Mouse (Mus musculus) frontal cortex, postnatal 25 days (tissue): ENCODE measurements around the gene Gm20538.

Experiments
- DNase-seq, 2 experiments: peaks; one replicate each; pipeline ENCODE4 v3.0.0; 2022; ENCODE audit warnings: low spot score in 2 of 2

The Gm20538 gene

DNA sequence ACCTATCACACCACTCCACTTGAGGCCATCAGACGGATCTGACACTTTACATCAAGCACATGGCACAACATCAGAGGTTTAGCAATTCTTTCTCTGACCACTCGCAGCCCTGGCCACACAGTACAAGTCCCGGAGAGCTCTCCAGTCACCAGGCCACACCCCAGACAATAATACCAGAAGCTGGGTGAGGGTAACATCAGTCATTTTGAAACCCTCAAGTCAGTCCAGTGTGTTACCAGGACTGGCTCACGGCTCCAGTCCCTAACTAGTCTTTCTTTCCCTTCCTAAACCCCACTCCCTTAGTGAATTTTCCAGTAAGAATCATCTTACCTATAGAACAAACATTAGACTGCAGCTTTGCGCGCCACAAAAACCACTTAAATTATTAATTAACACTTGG lies 22.6 kb downstream of the Gm20538 start:
- no peak for DNase-seq

- no peak for DNase-seq
Measured at GRCm38 (mm10) chr19:44525551-44526205, 27.0 kb downstream of the Gm20538 start.

DNA sequence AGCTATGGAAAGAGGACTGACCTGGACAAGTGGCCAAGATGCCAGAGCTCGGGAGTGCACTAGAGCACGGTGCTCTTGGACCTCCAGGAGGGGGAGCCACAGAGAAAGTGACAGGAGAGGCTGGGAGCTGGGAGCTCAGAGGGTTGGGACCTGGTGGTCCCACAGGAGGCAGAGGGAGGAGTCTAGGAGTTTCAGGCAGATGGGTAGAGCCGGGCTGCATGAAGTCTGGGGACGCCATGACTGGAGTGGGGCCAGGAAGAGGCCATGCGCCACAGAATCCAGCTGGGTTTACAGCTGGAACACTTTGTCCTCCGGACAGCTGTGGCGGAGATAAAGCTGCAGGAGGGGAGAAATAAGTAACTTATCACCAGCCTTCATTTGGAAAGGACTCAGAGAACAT lies 33.5 kb downstream of the Gm20538 start:
- DNase-seq = no peak

DNA sequence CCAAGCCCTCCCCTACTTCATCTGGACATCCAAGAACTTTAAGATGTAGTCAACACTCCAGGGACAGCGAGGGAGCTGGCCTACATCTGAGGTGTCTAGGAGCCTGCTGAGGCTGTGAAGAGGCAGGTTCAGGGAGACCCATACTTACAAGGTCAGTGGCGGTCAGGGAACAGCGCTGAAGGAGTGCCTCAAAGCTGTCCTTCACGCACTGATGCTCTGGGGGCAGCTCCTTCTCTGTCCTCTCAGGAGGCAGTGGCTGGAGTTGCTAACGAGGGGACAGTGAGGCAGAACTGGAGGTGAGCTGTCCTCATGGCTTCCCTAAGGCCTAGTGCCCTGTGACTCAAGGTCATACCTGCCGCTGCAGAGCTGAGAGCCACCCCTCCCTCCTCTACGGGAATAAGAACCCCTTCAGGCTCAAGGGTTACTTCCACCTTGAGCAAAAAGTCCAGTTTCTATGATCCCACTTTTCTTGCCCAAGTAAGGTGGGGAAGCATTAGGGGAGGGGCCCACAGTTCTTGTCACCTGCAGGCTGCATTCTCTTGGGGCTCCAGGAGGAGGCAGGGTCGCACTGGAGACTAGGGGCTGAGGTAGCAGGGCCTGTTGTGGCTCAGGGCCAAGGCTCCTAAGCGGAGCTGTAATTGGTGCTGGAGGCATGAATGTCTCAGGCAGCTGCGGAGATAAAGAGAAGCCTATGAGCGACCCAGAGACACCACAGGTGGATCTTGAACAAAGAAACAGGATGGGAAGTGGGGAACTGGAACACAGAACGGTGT lies 34.4 kb downstream of the Gm20538 start:
- DNase-seq = no peak

DNA sequence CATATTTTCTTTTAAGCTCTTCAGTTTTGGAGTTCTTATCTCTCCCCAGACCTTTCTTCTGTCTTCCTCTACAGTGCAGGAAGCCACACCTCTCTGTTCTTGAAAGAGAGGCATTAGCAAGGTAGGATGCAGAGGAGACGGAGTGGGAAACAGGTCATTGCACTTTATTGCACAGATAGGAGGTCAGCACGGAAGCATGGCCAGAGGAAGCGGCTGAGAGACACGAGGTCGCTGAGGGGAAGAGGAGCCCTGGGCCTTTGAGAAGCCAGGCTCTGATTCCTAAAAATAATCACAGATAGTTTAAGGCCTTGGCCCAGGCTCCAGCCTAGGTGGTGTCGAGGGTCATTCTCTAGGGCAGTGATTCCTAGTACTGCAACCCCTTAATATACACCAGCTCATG lies 36.9 kb downstream of the Gm20538 start:
- DNase-seq = no peak

DNA sequence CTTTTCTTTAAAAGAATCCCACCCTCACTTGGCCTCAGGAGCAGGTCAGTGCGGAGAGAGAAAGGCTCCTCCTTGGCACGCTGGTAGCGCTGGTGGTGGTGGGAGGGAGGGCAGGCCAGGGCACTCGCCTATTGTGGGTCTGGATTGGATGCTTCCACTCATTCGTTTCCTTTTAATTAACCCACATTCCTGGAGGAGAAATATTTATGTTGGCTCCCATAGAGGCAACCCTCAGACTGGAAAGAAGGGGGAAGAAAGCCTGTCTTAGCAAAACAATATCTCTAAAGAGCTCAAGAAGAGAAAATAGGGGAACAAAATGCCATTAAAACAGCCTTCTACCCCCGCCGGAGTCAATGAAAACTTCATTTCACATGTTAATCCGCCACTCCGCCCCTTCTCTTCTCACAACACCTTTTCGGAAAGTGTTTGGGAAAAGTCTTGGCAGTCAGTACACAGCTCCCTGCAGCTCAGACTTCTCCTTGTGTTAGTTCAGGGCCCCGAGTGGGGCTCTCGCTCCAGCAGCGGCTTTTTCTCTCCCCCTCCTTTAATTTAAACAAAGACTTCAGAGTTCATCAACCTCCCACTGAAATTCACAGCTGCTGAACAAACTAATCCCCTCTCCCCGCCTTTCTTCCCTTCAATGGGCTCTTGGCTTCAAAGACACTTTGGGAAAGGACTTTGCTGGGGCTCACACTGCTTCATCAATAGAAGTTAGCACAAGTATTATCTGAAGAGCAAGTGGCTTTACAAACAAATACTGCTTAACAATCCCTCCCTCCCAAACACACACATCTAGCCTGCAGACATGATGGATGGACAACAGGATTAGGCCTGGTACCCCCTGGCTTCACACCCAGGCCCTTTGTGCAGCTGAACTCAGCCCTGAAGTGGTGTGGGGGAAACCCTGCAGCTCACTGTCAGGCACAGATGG lies 37.8 kb downstream of the Gm20538 start:
- DNase-seq = no peak

GRCm38 (mm10) chr19:44513921-44514482 lies 38.6 kb downstream of the Gm20538 start:
- no peak for DNase-seq

- DNase-seq = no peak
Measured at GRCm38 (mm10) chr19:44513054-44513833, 39.4 kb downstream of the Gm20538 start.

DNA sequence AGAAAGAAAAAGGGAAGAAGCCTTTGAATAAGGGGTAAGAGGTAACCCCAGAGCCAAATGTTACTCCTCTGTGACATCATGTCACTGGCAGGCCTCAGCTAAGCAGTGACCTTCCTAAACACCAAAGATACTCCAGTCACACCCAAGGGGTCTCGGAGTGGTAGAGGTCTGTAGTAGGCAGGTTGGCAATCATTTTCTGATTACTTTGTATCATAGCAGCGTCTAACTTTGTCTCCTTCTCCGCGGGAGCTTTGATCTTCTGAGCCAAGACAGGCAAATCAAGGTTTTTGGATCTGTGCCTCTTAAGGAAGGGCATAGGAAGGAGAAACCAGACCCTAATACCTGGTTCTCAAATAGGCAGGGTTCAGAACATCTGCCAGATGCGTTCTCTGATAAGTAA lies 40.0 kb downstream of the Gm20538 start:
- no peak for DNase-seq

- DNase-seq = no peak
Measured at GRCm38 (mm10) chr19:44511451-44512231, 41.0 kb downstream of the Gm20538 start.

DNA sequence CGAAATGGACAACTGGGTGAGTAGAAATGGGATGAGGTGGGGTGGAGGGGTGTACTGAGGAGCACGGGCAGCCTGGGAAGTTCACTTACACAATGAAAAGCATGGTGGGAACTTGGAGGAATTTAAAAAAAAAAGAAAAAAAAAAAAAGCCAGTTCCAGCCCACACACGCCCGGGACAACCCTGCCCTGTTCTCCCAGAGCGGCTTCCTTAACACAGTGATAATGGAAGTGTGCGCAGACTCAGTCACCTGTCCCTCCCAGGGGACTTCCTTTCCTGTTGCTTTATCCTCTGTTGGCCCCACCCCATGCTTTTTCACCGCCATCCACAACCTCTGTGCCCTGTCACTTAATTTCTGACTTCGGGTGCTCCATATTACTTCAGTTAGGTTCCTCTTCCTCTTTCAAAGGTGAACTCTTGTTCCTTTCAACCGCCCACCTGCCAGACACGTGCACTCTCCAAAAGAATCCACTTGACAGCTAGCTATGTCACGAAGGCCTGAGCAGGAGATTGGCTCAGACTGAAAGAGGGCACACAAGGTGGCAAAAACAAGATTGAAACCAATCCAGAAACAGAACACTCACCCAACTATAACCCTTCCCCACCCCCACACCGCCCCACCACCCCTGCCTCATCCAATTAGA lies 42.0 kb downstream of the Gm20538 start:
- no peak for DNase-seq

GRCm38 (mm10) chr19:44502741-44503140 lies 49.9 kb downstream of the Gm20538 start:
- no peak for DNase-seq

- no peak for DNase-seq
Measured at GRCm38 (mm10) chr19:44501925-44502324, 50.7 kb downstream of the Gm20538 start.

- DNase-seq = no peak
Measured at GRCm38 (mm10) chr19:44500240-44500639, 52.4 kb downstream of the Gm20538 start.

DNA sequence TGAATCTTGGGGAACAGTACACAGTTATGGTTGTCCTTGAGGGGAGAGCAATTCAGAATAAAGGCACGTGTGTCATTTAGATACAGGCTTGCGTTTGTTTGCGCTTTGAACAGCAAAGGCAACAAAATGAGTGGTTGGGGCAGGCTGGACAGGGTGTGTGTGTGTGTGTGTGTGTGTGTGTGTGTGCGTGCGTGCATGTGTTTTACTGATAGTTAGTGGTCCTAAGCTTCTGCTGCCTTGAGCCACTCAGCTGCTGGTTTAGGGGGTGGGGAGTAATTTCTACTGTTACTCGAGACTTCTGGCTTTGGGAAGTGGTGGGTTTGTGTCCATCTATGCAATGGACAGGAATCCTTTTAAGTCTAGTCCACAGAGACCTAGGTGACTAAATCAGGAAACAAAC lies 53.7 kb downstream of the Gm20538 start:
- no peak for DNase-seq

DNA sequence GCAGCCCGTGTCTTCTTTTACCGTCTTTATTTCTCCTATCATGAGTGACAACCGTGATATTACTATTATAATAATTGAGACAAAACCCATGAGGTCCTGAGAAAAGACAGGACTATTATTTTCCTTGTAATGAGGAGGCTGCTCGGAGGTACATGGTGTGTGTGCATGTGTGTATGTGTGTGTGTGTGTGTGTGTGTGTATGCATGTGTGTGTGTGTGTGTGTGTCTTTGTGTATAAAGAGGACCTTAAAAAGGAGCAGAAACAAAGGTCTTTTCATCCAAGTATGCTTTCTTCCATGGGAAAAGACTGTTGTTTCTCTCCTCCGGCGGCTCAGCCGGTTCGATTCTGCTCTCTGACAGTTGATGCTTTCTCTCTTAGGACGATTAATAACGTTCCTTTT lies 55.7 kb downstream of the Gm20538 start:
- DNase-seq = no peak

DNA sequence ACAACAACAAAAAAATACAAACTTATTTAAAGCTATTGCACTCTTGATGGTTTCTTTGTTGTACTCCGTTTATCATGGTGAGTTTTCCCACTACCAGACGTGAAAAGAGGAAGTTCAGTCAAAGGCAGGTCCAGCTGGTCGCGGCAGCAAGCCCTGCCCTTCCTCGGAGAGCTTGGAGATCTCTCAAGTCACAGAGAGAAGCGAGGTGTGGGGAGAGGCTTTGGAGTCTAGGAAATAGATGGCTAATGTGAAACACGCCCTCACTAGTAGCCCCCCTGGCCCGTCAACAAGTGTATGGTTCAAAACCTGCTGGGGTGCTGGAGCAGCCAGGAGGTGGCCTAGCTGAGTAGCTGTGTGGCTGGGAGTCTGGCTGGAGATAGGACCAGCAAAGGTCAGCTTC lies 56.1 kb downstream of the Gm20538 start:
- DNase-seq = no peak
